Mouse (Mus musculus) limb, embryonic 14.5 days (tissue): ENCODE data around the gene Ccser1. TPM values are rescaled to one million over a fixed set of nuclear protein-coding genes. Genes with fewer than 3 reads are reported as not detected.

Experiments
- ATAC-seq: fragments of 200-750 bp; cut with Nextera tagmentation; 2 replicates; pipeline ENCODE4 v1.8.0; 2017; ENCODE audit warnings: low read depth, moderate number of reproducible peaks, moderate TSS enrichment; ENCODE audit not compliant: low FRiP score
- DNase-seq: peaks from one replicate; pipeline ENCODE4 v3.0.0-alpha.2; 2015; ENCODE audit warnings: low spot score
- H3K27ac ChIP-seq: fragments of 300-500 bp; sonication (generic); replicated peaks from 2 replicates; pipeline ENCODE4 v1.5.1; 2014; ENCODE audit warnings: low read depth, mild to moderate bottlenecking, low read length, moderate library complexity, mixed read lengths
- H3K27me3 ChIP-seq: fragments of 300-500 bp; sonication (generic); 2 replicates; pipeline ENCODE4 v1.6.1; 2014; ENCODE audit warnings: low read length, mixed read lengths; ENCODE audit not compliant: control insufficient read depth, insufficient read depth
- H3K36me3 ChIP-seq: fragments of 300-500 bp; sonication (generic); 2 replicates; pipeline ENCODE4 v1.6.1; 2014; ENCODE audit warnings: mild to moderate bottlenecking, low read length, moderate library complexity, mixed read lengths; ENCODE audit not compliant: control insufficient read depth, insufficient read depth
- H3K4me1 ChIP-seq: fragments of 300-500 bp; sonication (generic); 2 replicates; pipeline ENCODE4 v1.6.1; 2014; ENCODE audit warnings: antibody characterized with exemption, low read length, mixed read lengths; ENCODE audit not compliant: control insufficient read depth, insufficient read depth
- H3K4me2 ChIP-seq: fragments of 300-500 bp; sonication (generic); replicated peaks from 2 replicates; pipeline ENCODE4 v1.6.1; 2014; ENCODE audit warnings: low read depth, mild to moderate bottlenecking, low read length, moderate library complexity; ENCODE audit not compliant: severe bottlenecking
- H3K4me3 ChIP-seq: fragments of 300-500 bp; sonication (generic); replicated peaks from 2 replicates; pipeline ENCODE4 v1.5.1; 2014; ENCODE audit warnings: low read length
- H3K9ac ChIP-seq: fragments of 300-500 bp; sonication (generic); 2 replicates; pipeline ENCODE4 v1.6.1; 2014; ENCODE audit warnings: mild to moderate bottlenecking, low read depth, low read length, moderate library complexity; ENCODE audit not compliant: severe bottlenecking
- H3K9me3 ChIP-seq: fragments of 300-500 bp; sonication (generic); 2 replicates; pipeline ENCODE4 v1.6.1; 2016; ENCODE audit warnings: low read length; ENCODE audit not compliant: control insufficient read depth
- POLR2A ChIP-seq: fragments of 200-500 bp; IDR thresholded peaks from 2 replicates; pipeline ENCODE4 v1.8.0; 2012; ENCODE audit warnings: inconsistent platforms, mild to moderate bottlenecking, moderate library complexity, borderline replicate concordance; ENCODE audit not compliant: insufficient read depth, insufficient read length; ENCODE audit errors: extremely low read depth
- WGBS: fragments of 180-500 bp; shearing (Covaris S2); extraction: QIAGEN DNeasy Blood & Tissue Kit; methylation state at CpG from one replicate; pipeline ENCODE4 v1.1.7; 2014; 5-methylcytosine and 5-hydroxymethylcytosine counted together
- polyA plus RNA-seq, 2 experiments: library from polyadenylated mRNA; depleted of rRNA in 1 of 2; stranded (reverse) in 1 of 2; unstranded in 1 of 2; fragments of >200 nt; fragmentation: Nextera tagmentation in 1 of 2; extraction: Ambion mirVana in 1 of 2; gene quantifications; 2 replicates each; pipeline versions ENCODE4 v1.2.1 to v1.2.3; 2012 to 2014

Ccser1 gene
- polyA plus RNA-seq, 2 experiments: 5.9 to 6.6 TPM

DNA sequence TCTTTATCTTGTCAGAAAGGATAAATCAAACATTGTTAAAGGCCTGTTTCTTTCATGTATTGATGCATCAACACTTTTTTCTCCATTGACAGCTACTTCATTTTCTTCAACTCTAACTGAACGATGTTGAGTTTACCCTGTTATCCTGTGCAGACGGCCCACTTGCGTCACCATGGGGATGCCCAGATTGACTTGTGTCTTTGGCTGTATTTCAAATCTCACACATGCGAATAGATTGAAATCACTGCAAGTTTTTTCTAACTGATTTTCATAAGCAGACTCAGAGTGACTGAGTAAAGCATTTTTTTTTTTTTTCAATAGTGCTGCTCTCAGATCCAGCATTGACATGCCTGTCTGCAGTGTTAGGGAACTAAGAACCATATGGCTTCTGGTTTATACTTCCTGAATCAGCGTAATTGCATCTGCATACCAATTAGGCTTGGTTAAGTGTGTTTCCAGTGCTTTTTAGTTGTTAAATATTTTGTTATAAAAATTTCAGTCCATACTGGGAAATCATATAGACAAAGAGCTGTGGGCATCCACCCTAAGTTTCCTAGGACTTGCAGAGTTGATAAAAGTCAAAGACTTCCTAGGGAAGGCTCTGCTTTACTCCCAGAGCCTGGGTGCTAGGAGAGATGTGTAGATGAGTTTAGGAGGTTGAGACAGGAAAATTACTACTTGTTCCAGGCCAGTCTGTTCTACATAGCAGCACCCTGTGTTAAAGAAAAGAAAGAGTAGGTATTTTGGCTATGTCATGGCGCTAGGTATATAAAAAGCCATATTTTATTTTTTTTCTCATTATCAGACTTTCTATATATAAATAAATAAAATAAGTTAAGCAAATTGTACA, 116.3 kb downstream of the Ccser1 start:
- H3K4me3 ChIP-seq: no peak overlapping the region
- H3K36me3 ChIP-seq: no peaks in the 10 kb centered on the region
- no peaks in the 10 kb centered on the region for H3K9me3 ChIP-seq
- no peak overlapping the region for H3K4me2 ChIP-seq
- H3K9ac ChIP-seq: no peak overlapping the region
- DNase-seq (no peak), ATAC-seq (no peak)
- no peak overlapping the region for H3K27ac ChIP-seq
- whole genome bisulfite sequencing: 61% methylated on average over 6 of the region's 6 CpGs
- peaks cover 16% of the 10 kb centered on the region for H3K4me1 ChIP-seq
- no peaks in the 10 kb centered on the region for H3K27me3 ChIP-seq
- TF ChIP-seq POLR2A: no peak

DNA sequence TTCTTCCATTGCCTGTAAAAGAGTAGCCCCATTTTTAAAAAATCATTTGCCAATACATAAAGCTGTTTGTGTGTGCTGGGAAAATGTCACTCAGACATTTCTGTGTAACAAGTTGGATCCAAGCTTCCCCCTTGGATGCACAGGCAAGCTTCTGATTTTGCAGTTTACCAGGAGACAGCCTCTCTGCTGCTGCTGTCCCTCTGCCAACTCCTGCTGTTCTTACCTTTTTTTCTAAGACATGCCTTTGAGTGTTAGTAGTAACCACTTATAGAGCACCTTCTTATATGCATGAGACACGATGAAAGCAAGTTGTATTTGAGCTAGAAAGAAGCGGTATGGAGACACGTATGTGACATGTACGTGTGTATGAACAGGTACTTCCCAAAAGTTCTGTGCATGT, 120.3 kb downstream of the Ccser1 start:
- Histone ChIP-seq H3K4me1 (peaks cover 16% of the 10 kb centered on the region), H3K4me2 (no peak overlapping the region), H3K27me3 (no peaks in the 10 kb centered on the region), H3K9me3 (no peaks in the 10 kb centered on the region), H3K4me3 (no peak overlapping the region), H3K27ac (no peak overlapping the region), H3K36me3 (no peaks in the 10 kb centered on the region), H3K9ac (no peak overlapping the region)
- DNase-seq: no peak
- TF ChIP-seq POLR2A: no peak
- WGBS: 91% methylated on average over 4 of the region's 4 CpGs
- ATAC-seq: no peak

DNA sequence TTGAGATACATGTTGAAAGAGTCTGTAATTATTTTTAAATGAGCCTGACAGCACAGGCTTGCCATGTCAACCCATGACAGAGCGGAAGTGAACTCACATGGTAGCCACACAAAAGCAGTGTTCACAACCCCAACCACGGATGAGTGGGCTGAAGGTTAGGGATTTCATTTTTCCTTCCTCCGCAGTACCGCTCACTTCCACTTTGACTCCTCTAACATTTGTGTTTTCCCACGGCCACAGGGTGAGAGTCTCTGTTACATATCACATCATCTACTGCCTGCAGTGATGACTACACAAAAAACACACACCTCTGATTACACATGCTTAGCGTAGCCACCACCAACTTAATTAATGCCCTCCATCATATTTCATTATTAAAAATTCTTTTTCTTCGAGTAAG, 120.9 kb downstream of the Ccser1 start:
- Histone ChIP-seq H3K27ac (no peak overlapping the region), H3K4me1 (peaks cover 10% of the 10 kb centered on the region), H3K36me3 (no peaks in the 10 kb centered on the region), H3K27me3 (no peaks in the 10 kb centered on the region), H3K4me2 (no peak overlapping the region), H3K9ac (no peak overlapping the region), H3K9me3 (no peaks in the 10 kb centered on the region), H3K4me3 (no peak overlapping the region)
- ATAC-seq (no peak), DNase-seq (no peak)
- WGBS: 65% methylated on average over 7 of the region's 7 CpGs
- TF ChIP-seq POLR2A: no peak

DNA sequence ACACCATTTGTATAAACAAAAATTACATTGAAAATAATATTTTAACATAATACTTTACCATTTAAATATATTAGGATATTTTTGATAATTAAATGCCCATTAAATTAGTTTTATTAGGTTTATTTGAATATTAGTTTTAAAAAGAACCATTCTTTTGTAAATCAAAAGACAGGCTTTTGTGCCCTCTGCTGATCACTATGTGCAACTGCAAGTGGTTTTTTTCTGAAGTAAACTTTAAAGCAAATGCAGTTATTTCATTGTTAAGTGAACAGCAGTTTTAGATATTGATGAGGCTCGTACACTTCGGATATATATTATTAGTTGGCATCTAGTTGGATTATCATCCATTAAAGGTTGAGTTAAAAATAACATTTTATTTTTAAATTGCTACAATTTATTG, 121.5 kb downstream of the Ccser1 start:
- peak; percentile 44 for DNase-seq
- ATAC-seq: no peak

DNA sequence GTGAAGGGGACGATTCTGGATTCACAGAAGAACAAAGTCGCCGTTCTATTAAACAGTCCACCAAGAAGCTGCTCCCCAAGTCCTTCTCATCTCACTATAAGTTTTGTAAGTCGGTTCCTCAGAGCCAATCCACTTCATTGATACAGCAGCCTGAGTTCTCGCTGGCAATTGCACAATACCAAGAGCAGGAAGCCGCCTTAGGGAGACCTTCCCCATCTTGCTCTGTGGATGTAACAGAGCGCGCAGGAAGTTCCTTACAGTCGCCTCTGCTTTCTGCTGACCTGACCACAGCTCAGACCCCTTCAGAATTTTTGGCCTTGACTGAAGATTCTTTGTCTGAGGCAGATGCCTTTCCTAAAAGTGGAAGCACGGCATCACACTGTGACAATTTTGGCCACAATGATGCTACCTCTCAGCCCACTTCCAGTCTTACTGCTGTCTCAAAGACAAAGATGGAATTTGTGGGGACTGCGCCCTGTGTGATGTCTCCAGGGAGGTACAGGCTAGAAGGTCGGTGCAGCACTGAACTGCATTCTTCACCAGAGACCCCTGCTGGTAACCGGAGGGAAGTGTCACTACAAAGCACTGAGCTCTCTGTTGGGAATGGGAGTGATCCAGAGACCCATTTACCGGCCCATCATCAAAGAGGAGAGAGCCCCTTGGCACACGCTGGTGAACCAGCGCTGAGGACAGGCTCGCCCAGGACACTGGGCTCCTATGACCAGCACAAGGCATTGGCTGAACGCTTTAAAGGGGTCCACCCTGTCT, 131.4 kb downstream of the Ccser1 start:
- TF ChIP-seq POLR2A: no peak
- no peak overlapping the region for H3K9ac ChIP-seq
- no peak overlapping the region for H3K27ac ChIP-seq
- H3K9me3 ChIP-seq: no peaks in the 10 kb centered on the region
- no peaks in the 10 kb centered on the region; the same call in 1 of the 2 replicates for H3K36me3 ChIP-seq
- H3K27me3 ChIP-seq: no peaks in the 10 kb centered on the region
- H3K4me2 ChIP-seq: no peak overlapping the region
- H3K4me1 ChIP-seq: no peaks in the 10 kb centered on the region
- WGBS: 85% methylated on average over 18 of the region's 18 CpGs
- no peak for ATAC-seq
- no peak overlapping the region for H3K4me3 ChIP-seq
- DNase-seq: no peak

More for the DNA sequence above, 121.5 kb downstream of the Ccser1 start:
- Histone ChIP-seq H3K27ac (no peak overlapping the region), H3K4me2 (no peak overlapping the region), H3K4me1 (peaks cover 4% of the 10 kb centered on the region), H3K27me3 (no peaks in the 10 kb centered on the region), H3K9me3 (no peaks in the 10 kb centered on the region), H3K36me3 (no peaks in the 10 kb centered on the region), H3K9ac (no peak overlapping the region), H3K4me3 (no peak overlapping the region)
- 13% methylated on average over 2 of the region's 2 CpGs for WGBS
- TF ChIP-seq POLR2A: no peak
